Mouse (Mus musculus): ENCODE results near the gene Ceacam5. TPM values are rescaled to one million over a fixed set of nuclear protein-coding genes. Genes with fewer than 3 reads are reported as not detected.

Gene Ceacam5
- not detected in 2 replicates for polyA plus RNA-seq (2015; fragmentation: Nextera tagmentation; extraction: Ambion mirVana)

GRCm38 (mm10) chr7:17712938-17713337 is at the start of gene Ceacam5:
Gene Ceacam5, plus strand, starts transcription at chr7:17713238.

Other genes with a start within 250 kb of the Ceacam5 start
- not detected in 2 replicates for gene Ceacam14, start 99.4 kb downstream of the Ceacam5 start, polyA plus RNA-seq (2015; fragmentation: Nextera tagmentation; extraction: Ambion mirVana)
- not detected in 2 replicates for gene Gm5155, start 158.5 kb downstream of the Ceacam5 start, polyA plus RNA-seq (2015; fragmentation: Nextera tagmentation; extraction: Ambion mirVana)

Measured in skeletal muscle tissue, postnatal 0 days (tissue).